Mouse (Mus musculus) midbrain, embryonic 11.5 days (tissue): ENCODE measurements at regions not wholly inside any gene's neighbourhood (a gene's known extent, or its start where the extent isn't known, plus 50 kb on each side); places are given as distances from the start of the nearest gene placed in this dataset.

Experiments used
- ATAC-seq: fragments of 200-750 bp; cut with Nextera tagmentation; 2 replicates; pipeline ENCODE4 v1.8.0; 2017; ENCODE audit warnings: moderate TSS enrichment, moderate library complexity; ENCODE audit not compliant: low FRiP score
- DNase-seq: peaks from one replicate; pipeline ENCODE4 v3.0.0; 2015; ENCODE audit warnings: low spot score; ENCODE audit errors: missing footprints
- H3K27ac ChIP-seq: fragments of 300-500 bp; sonication (generic); 2 replicates; pipeline ENCODE4 v1.5.1; 2014; ENCODE audit warnings: low read depth, low read length
- H3K27me3 ChIP-seq: fragments of 300-500 bp; sonication (generic); 2 replicates; pipeline ENCODE4 v1.6.1; 2014; ENCODE audit warnings: mild to moderate bottlenecking, low read length, moderate library complexity, mixed read lengths; ENCODE audit not compliant: control insufficient read depth, insufficient read depth
- H3K36me3 ChIP-seq: fragments of 300-500 bp; sonication (generic); 2 replicates; pipeline ENCODE4 v1.6.1; 2014; ENCODE audit warnings: mild to moderate bottlenecking, low read length, moderate library complexity, mixed read lengths; ENCODE audit not compliant: control insufficient read depth, insufficient read depth
- H3K4me1 ChIP-seq: fragments of 300-500 bp; sonication (generic); 2 replicates; pipeline ENCODE4 v1.6.1; 2014; ENCODE audit warnings: low read length; ENCODE audit not compliant: control insufficient read depth, insufficient read depth
- H3K4me2 ChIP-seq: fragments of 300-500 bp; sonication (generic); 2 replicates; pipeline ENCODE4 v1.6.1; 2014; ENCODE audit warnings: mild to moderate bottlenecking, moderate library complexity
- H3K4me3 ChIP-seq: fragments of 300-500 bp; sonication (generic); 2 replicates; pipeline ENCODE4 v1.5.1; 2014; ENCODE audit warnings: low read depth, low read length
- H3K9ac ChIP-seq: fragments of 300-500 bp; sonication (generic); 2 replicates; pipeline ENCODE4 v1.6.1; 2014; ENCODE audit warnings: low read length
- H3K9me3 ChIP-seq: fragments of 300-500 bp; sonication (generic); 2 replicates; pipeline ENCODE4 v1.6.1; 2016; ENCODE audit warnings: low read length; ENCODE audit not compliant: control insufficient read depth
- WGBS: fragments of 180-500 bp; shearing (Covaris S2); extraction: QIAGEN DNeasy Blood & Tissue Kit; methylation state at CpG from one replicate; pipeline ENCODE4 v1.1.7; 2014; 5-methylcytosine and 5-hydroxymethylcytosine counted together

GRCm38 (mm10) chr9:87649015-87649978 lies 81.8 kb downstream of the Tbx18 start:
- no peaks in the 10 kb centered on the region for H3K4me1 ChIP-seq
- no peak overlapping the region for H3K27ac ChIP-seq
- DNase-seq (no peak), ATAC-seq (no peak)
- no peak overlapping the region for H3K4me3 ChIP-seq
- WGBS = 79% methylated on average over 6 of the region's 6 CpGs
- H3K9ac ChIP-seq = no peak overlapping the region
- no peaks in the 10 kb centered on the region for H3K36me3 ChIP-seq
- H3K9me3 ChIP-seq = no peaks in the 10 kb centered on the region
- no peak overlapping the region for H3K4me2 ChIP-seq
- no peaks in the 10 kb centered on the region for H3K27me3 ChIP-seq

- Histone ChIP-seq H3K4me3 (no peak overlapping the region), H3K4me2 (no peak overlapping the region), H3K27me3 (no peaks in the 10 kb centered on the region), H3K9me3 (no peaks in the 10 kb centered on the region), H3K36me3 (no peaks in the 10 kb centered on the region), H3K9ac (no peak overlapping the region), H3K27ac (no peak overlapping the region), H3K4me1 (no peaks in the 10 kb centered on the region)
- WGBS = 45% methylated on average over 5 of the region's 5 CpGs
- ATAC-seq (0 out of 2 replicates have a peak, but pooled peaks have one; percentile 30), DNase-seq (no peak)
These were observed 82.7 kb downstream of the Tbx18 start for GRCm38 (mm10) chr9:87648317-87648716.

GRCm38 (mm10) chr9:87645032-87645431 lies 86.0 kb downstream of the Tbx18 start:
- DNase-seq = no peak
- no peaks in the 10 kb centered on the region for H3K9me3 ChIP-seq
- no peaks in the 10 kb centered on the region for H3K4me1 ChIP-seq
- no peak overlapping the region for H3K4me2 ChIP-seq
- no peaks in the 10 kb centered on the region for H3K36me3 ChIP-seq
- no peak overlapping the region for H3K4me3 ChIP-seq
- no peak overlapping the region for H3K27ac ChIP-seq
- no peak for ATAC-seq
- 88% methylated on average over 5 of the region's 5 CpGs for WGBS
- H3K9ac ChIP-seq = no peak overlapping the region
- H3K27me3 ChIP-seq = no peaks in the 10 kb centered on the region

- WGBS = 90% methylated on average over 5 of the region's 5 CpGs
- Histone ChIP-seq H3K4me1 (no peaks in the 10 kb centered on the region), H3K4me2 (no peak overlapping the region), H3K9me3 (no peaks in the 10 kb centered on the region), H3K27me3 (no peaks in the 10 kb centered on the region), H3K9ac (no peak overlapping the region), H3K27ac (no peak overlapping the region), H3K4me3 (no peak overlapping the region), H3K36me3 (no peaks in the 10 kb centered on the region)
- ATAC-seq (no peak), DNase-seq (no peak)
These were observed 97.0 kb downstream of the Tbx18 start for GRCm38 (mm10) chr9:87633863-87634630.

- Histone ChIP-seq H3K9me3 (no peaks in the 10 kb centered on the region), H3K36me3 (no peaks in the 10 kb centered on the region), H3K9ac (no peak overlapping the region), H3K4me2 (no peak overlapping the region), H3K27me3 (no peaks in the 10 kb centered on the region), H3K4me1 (no peaks in the 10 kb centered on the region), H3K27ac (no peak overlapping the region), H3K4me3 (no peak overlapping the region)
- ATAC-seq (no peak), DNase-seq (no peak)
- 81% methylated on average over 3 of the region's 3 CpGs for WGBS
These were observed 104.6 kb downstream of the Tbx18 start for GRCm38 (mm10) chr9:87626432-87626831.

- H3K9ac ChIP-seq = no peak overlapping the region
- ATAC-seq (peak; percentile 61; the same call in 1 of the 2 replicates), DNase-seq (no peak)
- H3K4me3 ChIP-seq = no peak overlapping the region
- WGBS = 38% methylated on average over 7 of the region's 7 CpGs
- no peaks in the 10 kb centered on the region for H3K9me3 ChIP-seq
- H3K4me2 ChIP-seq = no peak overlapping the region
- H3K27me3 ChIP-seq = no peaks in the 10 kb centered on the region
- H3K27ac ChIP-seq = no peak overlapping the region
- H3K36me3 ChIP-seq = no peaks in the 10 kb centered on the region
- no peaks in the 10 kb centered on the region for H3K4me1 ChIP-seq
These were observed 112.8 kb downstream of the Tbx18 start for GRCm38 (mm10) chr9:87618238-87618673.

GRCm38 (mm10) chr9:87607878-87608631 lies 123.0 kb downstream of the Tbx18 start:
- Histone ChIP-seq H3K4me3 (no peak overlapping the region), H3K27ac (no peak overlapping the region), H3K36me3 (no peaks in the 10 kb centered on the region), H3K4me1 (no peaks in the 10 kb centered on the region), H3K9me3 (no peaks in the 10 kb centered on the region), H3K4me2 (no peak overlapping the region), H3K9ac (no peak overlapping the region), H3K27me3 (no peaks in the 10 kb centered on the region)
- WGBS = 73% methylated on average over 10 of the region's 10 CpGs
- DNase-seq (no peak), ATAC-seq (no peak)

- DNase-seq = no peak
- Histone ChIP-seq H3K4me1 (no peaks in the 10 kb centered on the region), H3K27ac (no peak overlapping the region), H3K9me3 (no peaks in the 10 kb centered on the region), H3K4me2 (no peak overlapping the region), H3K27me3 (no peaks in the 10 kb centered on the region), H3K4me3 (no peak overlapping the region), H3K9ac (no peak overlapping the region), H3K36me3 (no peaks in the 10 kb centered on the region)
- WGBS = 74% methylated on average over 2 of the region's 2 CpGs
- ATAC-seq = no peak
These were observed 155.5 kb downstream of the Tbx18 start for GRCm38 (mm10) chr9:87575591-87575990.
